Mouse (Mus musculus) MEL (cell line): Measurements from ENCODE around the gene Zfp865. TPM values are rescaled to one million over a fixed set of nuclear protein-coding genes. Genes with fewer than 3 reads are reported as not detected.

Experiments
- DNase-seq: peaks from one replicate; pipeline ENCODE4 v3.0.0; 2011; ENCODE audit warnings: low read depth, low spot score
- H3K27ac ChIP-seq: 2 replicates; pipeline ENCODE4 v1.5.1; 2012; ENCODE audit warnings: low read depth, mild to moderate bottlenecking, control low read depth, low read length, moderate library complexity; ENCODE audit not compliant: control insufficient read depth
- H3K27me3 ChIP-seq, 2 experiments: fragments of 150-350 bp in 1 of 2; sonication (generic) in 1 of 2; 2 replicates each; pipeline ENCODE4 v1.6.1; 2012; ENCODE audit warnings: low read length in 2 of 2, mild to moderate bottlenecking in 2 of 2, improper control_type of control experiment in 1 of 2, moderate library complexity in 1 of 2; ENCODE audit not compliant: insufficient read depth in 2 of 2, control insufficient read depth in 1 of 2
- H3K36me3 ChIP-seq, 2 experiments: 2 replicates each; pipeline ENCODE4 v1.6.1; 2012 to 2014; ENCODE audit warnings: low read length in 2 of 2, improper control_type of control experiment in 1 of 2, inconsistent platforms in 1 of 2, mild to moderate bottlenecking in 1 of 2; ENCODE audit not compliant: insufficient read depth in 2 of 2, control insufficient read depth in 1 of 2
- H3K4me1 ChIP-seq, 2 experiments: fragments of 150-350 bp in 1 of 2; sonication (generic) in 1 of 2; 2 replicates each; pipeline ENCODE4 v1.6.1; 2012; ENCODE audit warnings: low read length in 2 of 2, improper control_type of control experiment in 1 of 2, mild to moderate bottlenecking in 1 of 2; ENCODE audit not compliant: insufficient read depth in 2 of 2, control insufficient read depth in 1 of 2
- H3K4me3 ChIP-seq, 2 experiments: fragments of 150-350 bp in 1 of 2; sonication (generic) in 1 of 2; 2 replicates each; pipeline ENCODE4 v1.5.1; 2012; ENCODE audit warnings: low read depth in 2 of 2, low read length in 2 of 2, mild to moderate bottlenecking in 2 of 2, moderate library complexity in 2 of 2, control low read depth in 1 of 2, improper control_type of control experiment in 1 of 2; ENCODE audit not compliant: control insufficient read depth in 1 of 2, insufficient read depth in 1 of 2
- H3K79me2 ChIP-seq: 2 replicates; pipeline ENCODE4 v1.6.1; 2012; ENCODE audit warnings: mild to moderate bottlenecking, low read length, moderate library complexity; ENCODE audit not compliant: control insufficient read depth, poor library complexity, insufficient read depth
- H3K9ac ChIP-seq: 2 replicates; pipeline ENCODE4 v1.6.1; 2012; ENCODE audit warnings: low read depth, mild to moderate bottlenecking, control low read depth, low read length, moderate library complexity; ENCODE audit not compliant: control insufficient read depth, poor library complexity, severe bottlenecking
- H3K9me3 ChIP-seq: fragments of 150-350 bp; sonication (generic); replicated peaks from 2 replicates; pipeline ENCODE4 v1.6.1; 2012; ENCODE audit warnings: mild to moderate bottlenecking, low read length, improper control_type of control experiment, moderate library complexity; ENCODE audit not compliant: insufficient read depth
- CHD1 ChIP-seq: IDR thresholded peaks from 2 replicates; pipeline ENCODE4 v1.6.1; 2012; ENCODE audit warnings: low read depth, mild to moderate bottlenecking, inconsistent platforms, low read length, improper control_type of control experiment
- CHD2 ChIP-seq: IDR thresholded peaks from 2 replicates; pipeline ENCODE4 v1.6.1; 2011; ENCODE audit warnings: low read length, improper control_type of control experiment
- CTCF ChIP-seq, 3 experiments: IDR thresholded peaks in 2 of 3; conservative IDR thresholded peaks in 1 of 3; 2 replicates each; pipeline ENCODE4 v1.5.1; 2011 to 2012; ENCODE audit warnings: low read length in 3 of 3, low read depth in 2 of 3, mild to moderate bottlenecking in 2 of 3, improper control_type of control experiment in 1 of 3, inconsistent platforms in 1 of 3, mixed read lengths in 1 of 3, moderate library complexity in 1 of 3; ENCODE audit not compliant: control insufficient read depth in 1 of 3, insufficient read depth in 1 of 3, poor library complexity in 1 of 3, severe bottlenecking in 1 of 3
- EP300 ChIP-seq, 2 experiments: IDR thresholded peaks; 2 replicates each; pipeline ENCODE4 v1.6.1; 2011; ENCODE audit warnings: improper control_type of control experiment in 2 of 2, low read length in 2 of 2, low read depth in 1 of 2, mild to moderate bottlenecking in 1 of 2
- ETS1 ChIP-seq: IDR thresholded peaks from 2 replicates; pipeline ENCODE4 v1.6.1; 2012; ENCODE audit warnings: low read depth, mild to moderate bottlenecking, inconsistent platforms, low read length, improper control_type of control experiment, moderate library complexity
- GABPA ChIP-seq: IDR thresholded peaks from 2 replicates; pipeline ENCODE4 v1.6.1; 2012; ENCODE audit warnings: low read depth, mild to moderate bottlenecking, inconsistent platforms, low read length, improper control_type of control experiment, moderate library complexity
- JUND ChIP-seq: IDR thresholded peaks from 2 replicates; pipeline ENCODE4 v1.6.1; 2011; ENCODE audit warnings: low read depth, mild to moderate bottlenecking, improper control_type of control experiment, low read length
- KAT2A ChIP-seq: conservative IDR thresholded peaks from 2 replicates; pipeline ENCODE4 v1.6.1; 2012; ENCODE audit warnings: low read depth, low read length, improper control_type of control experiment, inconsistent platforms
- MXI1 ChIP-seq: IDR thresholded peaks from 2 replicates; pipeline ENCODE4 v1.6.1; 2011; ENCODE audit warnings: mild to moderate bottlenecking, low read depth, low read length, improper control_type of control experiment
- NELFE ChIP-seq: IDR thresholded peaks from 2 replicates; pipeline ENCODE4 v1.6.1; 2011; ENCODE audit warnings: low read depth, low read length, improper control_type of control experiment
- SIN3A ChIP-seq: IDR thresholded peaks from 2 replicates; pipeline ENCODE4 v1.6.1; 2012; ENCODE audit warnings: low read length, improper control_type of control experiment, inconsistent platforms
- SMC3 ChIP-seq: IDR thresholded peaks from 2 replicates; pipeline ENCODE4 v1.6.1; 2011; ENCODE audit warnings: low read depth, low read length, improper control_type of control experiment
- TAL1 ChIP-seq: IDR thresholded peaks from 2 replicates; pipeline ENCODE4 v1.6.1; 2012; ENCODE audit warnings: mild to moderate bottlenecking, inconsistent platforms, low read length, moderate library complexity, mixed read lengths
- TBP ChIP-seq: IDR thresholded peaks from 2 replicates; pipeline ENCODE4 v1.8.0; 2011; ENCODE audit warnings: low read depth, low read length, improper control_type of control experiment
- TCF12 ChIP-seq: IDR thresholded peaks from 2 replicates; pipeline ENCODE4 v1.6.1; 2014; ENCODE audit warnings: low read depth, mild to moderate bottlenecking, inconsistent platforms, low read length, improper control_type of control experiment, moderate library complexity
- USF1 ChIP-seq: IDR thresholded peaks from 2 replicates; pipeline ENCODE4 v1.6.1; 2014; ENCODE audit warnings: low read depth, mild to moderate bottlenecking, inconsistent platforms, low read length, improper control_type of control experiment, moderate library complexity
- USF2 ChIP-seq, 2 experiments: IDR thresholded peaks; 2 replicates each; pipeline ENCODE4 v1.6.1; 2011 to 2012; ENCODE audit warnings: improper control_type of control experiment in 2 of 2, low read length in 2 of 2, borderline replicate concordance in 1 of 2, inconsistent platforms in 1 of 2, low read depth in 1 of 2, mild to moderate bottlenecking in 1 of 2; ENCODE audit not compliant: insufficient read depth in 1 of 2
- polyA plus RNA-seq, 2 experiments: library from polyadenylated mRNA; stranded (reverse) in 1 of 2; unstranded in 1 of 2; fragments of >175 nt in 1 of 2; fragments of >200 nt in 1 of 2; gene quantifications; 2 replicates each; pipeline versions ENCODE4 v1.2.1 to v1.2.4; 2012; ENCODE audit warnings: low replicate concordance in 2 of 2, low read depth in 1 of 2; ENCODE audit not compliant: insufficient read length in 2 of 2, insufficient read depth in 1 of 2, missing spikeins in 1 of 2
- total RNA-seq: library from RNA; depleted of rRNA; stranded (reverse); fragments of 300-350 nt; gene quantifications from 2 replicates; pipeline ENCODE4 v1.2.3, GENCODE M21; 2012

Zfp865 gene
- total and polyA plus RNA-seq, 3 experiments: 12.2 to 34.6 TPM; not detected in 1

DNA sequence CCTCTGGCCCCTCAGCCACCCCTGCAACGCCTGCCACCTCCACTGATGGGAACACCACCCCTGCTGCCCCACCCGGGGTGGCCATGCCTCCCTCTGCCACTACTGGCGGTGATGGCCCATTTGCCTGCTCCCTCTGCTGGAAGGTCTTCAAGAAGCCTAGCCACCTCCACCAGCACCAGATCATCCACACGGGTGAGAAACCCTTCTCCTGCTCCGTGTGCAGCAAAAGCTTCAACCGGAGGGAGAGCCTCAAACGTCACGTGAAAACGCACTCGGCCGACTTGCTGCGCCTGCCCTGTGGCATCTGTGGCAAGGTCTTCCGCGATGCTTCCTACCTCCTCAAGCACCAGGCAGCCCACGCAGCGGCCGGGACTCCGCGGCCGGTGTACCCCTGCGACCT, 9.8 kb downstream of the Zfp865 start:
- Histone ChIP-seq H3K4me3 (no peak overlapping the region), H3K9ac (no peak overlapping the region), H3K79me2 (no peaks in the 10 kb centered on the region; the same call in 1 of the 2 replicates)

DNA sequence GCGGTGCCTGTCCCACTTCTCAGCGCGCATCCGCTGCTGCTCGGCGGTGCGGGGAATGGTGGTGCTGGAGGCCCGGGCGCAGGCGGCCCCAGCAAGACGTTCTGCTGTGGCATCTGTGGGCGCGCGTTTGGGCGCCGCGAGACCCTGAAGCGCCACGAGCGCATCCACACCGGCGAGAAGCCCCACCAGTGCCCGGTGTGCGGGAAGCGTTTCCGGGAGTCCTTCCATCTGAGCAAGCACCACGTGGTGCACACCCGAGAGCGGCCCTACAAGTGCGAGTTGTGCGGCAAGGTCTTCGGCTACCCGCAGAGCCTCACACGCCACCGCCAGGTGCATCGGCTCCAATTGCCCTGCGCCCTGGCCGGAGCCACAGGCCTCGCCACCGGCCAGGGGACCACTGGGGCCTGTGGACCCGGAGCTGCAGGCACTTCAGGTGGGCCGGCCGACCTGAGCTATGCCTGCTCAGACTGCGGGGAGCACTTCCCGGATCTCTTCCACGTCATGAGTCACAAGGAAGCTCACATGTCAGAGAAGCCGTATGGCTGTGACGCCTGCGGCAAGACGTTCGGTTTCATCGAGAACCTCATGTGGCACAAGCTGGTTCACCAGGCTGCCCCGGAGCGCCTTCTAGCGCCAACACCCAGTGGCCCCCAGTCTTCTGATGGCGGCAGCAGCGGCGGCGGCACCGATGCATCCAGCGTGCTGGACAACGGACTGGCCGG, 10.5 kb downstream of the Zfp865 start:
- Histone ChIP-seq H3K79me2 (no peaks in the 10 kb centered on the region; the same call in 1 of the 2 replicates), H3K4me3 (no peak overlapping the region), H3K27ac (no peak overlapping the region), H3K27me3 (no peaks in the 10 kb centered on the region), H3K9ac (no peak overlapping the region), H3K9me3 (no peaks in the 10 kb centered on the region), H3K4me1 (no peaks in the 10 kb centered on the region), H3K36me3 (peaks cover 0 to 2% of the 10 kb centered on the region in 2 experiments; a peak in 1 of 4 replicates)
- DNase-seq: no peak
- TF ChIP-seq GABPA: no peak
- no peak for TF ChIP-seq MXI1
- no peak for TF ChIP-seq CTCF (IDR thresholded peaks at IDR 0.05 in 2 of 3, conservative IDR thresholded peaks at IDR 0.05 in 1 of 3; ENCODE audit: control insufficient read depth in 1 of 3, insufficient read depth in 1 of 3, low read depth in 2 of 3, low read length in 3 of 3, poor library complexity in 1 of 3, severe bottlenecking in 1 of 3)
- no peak for TF ChIP-seq SIN3A
- no peak for TF ChIP-seq JUND
- no peak for TF ChIP-seq TBP
- no peak for TF ChIP-seq TCF12
- no peak for TF ChIP-seq ETS1
- TF ChIP-seq EP300 (IDR thresholded peaks at IDR 0.05; ENCODE audit: low read depth in 1 of 2, low read length in 2 of 2): no peak
- no peak for TF ChIP-seq TAL1
- TF ChIP-seq USF1: no peak
- TF ChIP-seq USF2 (IDR thresholded peaks at IDR 0.05; ENCODE audit: borderline replicate concordance in 1 of 2, insufficient read depth in 1 of 2, low read depth in 1 of 2, low read length in 2 of 2): no peak
- no peak for TF ChIP-seq NELFE
- no peak for TF ChIP-seq CHD2
- no peak for TF ChIP-seq SMC3
- no peak for TF ChIP-seq CHD1

More for the DNA sequence above, 9.8 kb downstream of the Zfp865 start:
- H3K4me1 ChIP-seq: no peaks in the 10 kb centered on the region
- no peak for TF ChIP-seq USF2 (IDR thresholded peaks at IDR 0.05; ENCODE audit: borderline replicate concordance in 1 of 2, insufficient read depth in 1 of 2, low read depth in 1 of 2, low read length in 2 of 2)
- no peak for TF ChIP-seq KAT2A
- H3K27me3 ChIP-seq: no peaks in the 10 kb centered on the region
- H3K36me3 ChIP-seq: peaks cover 0 to 2% of the 10 kb centered on the region in 2 experiments; a peak in 1 of 4 replicates
- H3K9me3 ChIP-seq: no peaks in the 10 kb centered on the region
- no peak for DNase-seq
- H3K27ac ChIP-seq: no peak overlapping the region
